Mouse (Mus musculus): Measurements from ENCODE around the gene Adam8. TPM values are rescaled to one million over a fixed set of nuclear protein-coding genes. Genes with fewer than 3 reads are reported as not detected.
A peak's percentile ranks its signal among the peaks of the same experiment; 100 is the strongest.

Gene Adam8
- total and polyA plus RNA-seq, 2 experiments: 0.09 to 0.46 TPM

DNA sequence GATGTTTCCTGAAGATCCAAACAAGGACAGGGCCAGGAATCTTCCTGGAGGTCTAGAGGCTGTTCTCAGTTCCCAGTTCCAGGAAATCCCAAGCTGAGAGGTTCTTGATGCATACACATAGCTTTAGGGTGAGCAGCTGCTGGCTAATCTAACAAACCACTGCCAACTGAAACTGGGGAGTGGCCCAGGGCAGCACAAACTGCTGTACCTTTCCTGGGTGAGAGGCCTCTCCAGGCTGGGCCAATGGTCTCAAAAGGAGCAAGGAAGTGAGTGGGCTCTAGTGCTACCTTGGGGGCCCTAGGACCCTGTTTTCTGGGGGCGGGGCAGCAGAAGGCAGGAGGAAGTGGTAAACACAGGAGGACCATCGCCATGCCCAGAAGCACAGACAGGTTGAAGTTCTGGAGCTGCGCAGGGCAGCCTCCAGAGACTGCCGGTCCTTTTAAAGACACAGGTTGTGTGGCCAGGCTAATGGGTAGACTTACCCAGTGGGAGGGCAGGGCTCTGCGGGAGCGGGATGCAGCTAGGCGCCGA lies 1.4 kb downstream of the Adam8 start:
- 68% methylated on average over 8 of the region's 8 CpGs for WGBS
- H3K4me3 ChIP-seq (ENCODE audit: insufficient read depth, low read depth, low read length): no peak overlapping the region
- no peak overlapping the region for H3K27ac ChIP-seq (replicated peaks; ENCODE audit: insufficient read depth, low read depth, low read length)
- no peak overlapping the region for H3K9ac ChIP-seq (ENCODE audit: low read depth, low read length)
- no peaks in the 10 kb centered on the region for H3K36me3 ChIP-seq (ENCODE audit: control insufficient read depth, insufficient read depth, low read length)
- no peaks in the 10 kb centered on the region for H3K27me3 ChIP-seq (ENCODE audit: control insufficient read depth, insufficient read depth, low read length)
- no peaks in the 10 kb centered on the region for H3K79me2 ChIP-seq (ENCODE audit: control insufficient read depth, insufficient read depth, low read length)
- TF ChIP-seq POLR2A (IDR thresholded peaks at IDR 0.05; ENCODE audit: extremely low read depth, insufficient read depth, low read length) (no peak), CTCF (IDR thresholded peaks at IDR 0.05; ENCODE audit: low read depth, low read length) (no peak)
- H3K4me1 ChIP-seq (ENCODE audit: control insufficient read depth, insufficient read depth, low read length): no peaks in the 10 kb centered on the region
- no peak for DNase-seq (ENCODE audit: extremely low read depth, low read depth, low spot score)

DNA sequence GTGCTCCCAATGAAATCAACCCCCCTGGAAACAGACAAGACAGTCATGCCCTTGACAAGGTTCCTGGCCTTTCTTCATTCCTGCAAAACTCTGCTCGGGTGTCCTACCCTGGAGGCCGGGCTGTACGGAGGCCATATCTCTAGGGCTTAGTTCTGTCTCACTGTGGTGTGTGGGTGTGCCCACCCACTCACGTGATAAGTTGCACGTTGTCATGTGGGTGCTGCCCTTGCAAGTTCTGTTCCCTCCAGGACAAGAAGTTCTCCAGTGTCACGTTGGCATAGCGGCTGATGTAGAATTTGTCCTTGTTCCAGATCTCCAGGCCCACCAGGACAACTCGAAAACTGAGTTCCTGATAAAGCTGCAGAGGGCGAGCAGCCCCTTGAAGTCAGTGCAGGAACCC lies 4.1 kb downstream of the Adam8 start:
- TF ChIP-seq POLR2A (IDR thresholded peaks at IDR 0.05; ENCODE audit: extremely low read depth, insufficient read depth, low read length) (no peak), CTCF (IDR thresholded peaks at IDR 0.05; ENCODE audit: low read depth, low read length) (no peak)
- no peaks in the 10 kb centered on the region for H3K36me3 ChIP-seq (ENCODE audit: control insufficient read depth, insufficient read depth, low read length)
- no peak overlapping the region for H3K9ac ChIP-seq (ENCODE audit: low read depth, low read length)
- WGBS: 77% methylated on average over 9 of the region's 9 CpGs
- H3K4me3 ChIP-seq (ENCODE audit: insufficient read depth, low read depth, low read length): no peak overlapping the region
- no peaks in the 10 kb centered on the region for H3K79me2 ChIP-seq (ENCODE audit: control insufficient read depth, insufficient read depth, low read length)
- no peak for DNase-seq (ENCODE audit: extremely low read depth, low read depth, low spot score)
- no peaks in the 10 kb centered on the region for H3K27me3 ChIP-seq (ENCODE audit: control insufficient read depth, insufficient read depth, low read length)
- H3K27ac ChIP-seq (replicated peaks; ENCODE audit: insufficient read depth, low read depth, low read length): no peak overlapping the region
- no peaks in the 10 kb centered on the region for H3K4me1 ChIP-seq (ENCODE audit: control insufficient read depth, insufficient read depth, low read length)

DNA sequence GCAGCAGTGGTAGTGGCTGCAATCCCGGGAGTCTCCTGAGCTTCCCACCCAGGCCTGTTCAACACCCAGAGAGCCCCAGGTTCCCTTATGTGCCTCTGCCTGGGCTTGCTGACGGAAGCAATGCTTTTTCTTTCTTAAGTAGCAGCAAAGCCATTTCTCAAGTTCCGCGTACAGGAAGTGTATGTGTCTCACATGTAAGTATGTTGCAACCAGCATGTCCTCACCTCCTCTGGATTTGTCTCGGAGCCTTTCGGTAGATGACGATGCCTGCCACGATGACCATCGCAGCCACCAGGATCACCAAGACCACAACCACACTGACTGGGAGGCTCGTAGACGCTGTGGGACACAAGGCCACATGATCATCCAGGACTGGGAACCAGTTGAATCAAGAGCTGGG lies 7.9 kb downstream of the Adam8 start:
- no peak overlapping the region for H3K27ac ChIP-seq (replicated peaks; ENCODE audit: insufficient read depth, low read depth, low read length)
- no peak for DNase-seq (ENCODE audit: extremely low read depth, low read depth, low spot score)

DNA sequence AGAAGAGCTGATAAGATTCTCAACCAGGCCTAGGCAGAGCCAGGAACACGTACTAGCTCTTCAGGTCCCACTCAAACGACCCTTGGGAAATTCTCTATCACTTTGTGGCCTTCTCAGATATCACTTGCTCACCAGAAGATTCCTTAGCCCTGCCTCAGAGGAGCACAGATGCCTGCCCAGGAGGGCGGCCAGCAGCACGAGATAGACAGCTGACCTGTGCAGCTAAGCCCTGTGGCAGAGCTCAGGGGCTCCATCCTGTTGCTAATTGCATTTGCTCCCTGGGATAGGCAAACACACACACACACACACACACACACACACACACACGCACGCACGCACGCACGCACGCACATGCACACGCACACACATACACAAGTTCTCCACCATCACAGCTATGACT lies 10.3 kb downstream of the Adam8 start:
- H3K9ac ChIP-seq (ENCODE audit: low read depth, low read length): no peak overlapping the region
- no peak for TF ChIP-seq CTCF (IDR thresholded peaks at IDR 0.05; ENCODE audit: low read depth, low read length)
- no peak for TF ChIP-seq POLR2A (IDR thresholded peaks at IDR 0.05; ENCODE audit: extremely low read depth, insufficient read depth, low read length)
- no peak overlapping the region for H3K4me3 ChIP-seq (ENCODE audit: insufficient read depth, low read depth, low read length)
- WGBS: 87% methylated on average over 11 of the region's 11 CpGs
- H3K79me2 ChIP-seq (ENCODE audit: control insufficient read depth, insufficient read depth, low read length): no peaks in the 10 kb centered on the region
- no peak for DNase-seq (ENCODE audit: extremely low read depth, low read depth, low spot score)
- H3K36me3 ChIP-seq (ENCODE audit: control insufficient read depth, insufficient read depth, low read length): no peaks in the 10 kb centered on the region
- H3K4me1 ChIP-seq (ENCODE audit: control insufficient read depth, insufficient read depth, low read length): peaks cover 4% of the 10 kb centered on the region
- H3K27ac ChIP-seq (replicated peaks; ENCODE audit: insufficient read depth, low read depth, low read length): no peak overlapping the region
- H3K27me3 ChIP-seq (ENCODE audit: control insufficient read depth, insufficient read depth, low read length): no peaks in the 10 kb centered on the region

More for the DNA sequence above, 7.9 kb downstream of the Adam8 start:
- no peaks in the 10 kb centered on the region for H3K36me3 ChIP-seq (ENCODE audit: control insufficient read depth, insufficient read depth, low read length)
- no peak overlapping the region for H3K4me3 ChIP-seq (ENCODE audit: insufficient read depth, low read depth, low read length)
- H3K27me3 ChIP-seq (ENCODE audit: control insufficient read depth, insufficient read depth, low read length): no peaks in the 10 kb centered on the region
- no peaks in the 10 kb centered on the region for H3K79me2 ChIP-seq (ENCODE audit: control insufficient read depth, insufficient read depth, low read length)
- no peak overlapping the region for H3K9ac ChIP-seq (ENCODE audit: low read depth, low read length)
- H3K4me1 ChIP-seq (ENCODE audit: control insufficient read depth, insufficient read depth, low read length): no peaks in the 10 kb centered on the region; the same call in 1 of the 2 replicates
- 94% methylated on average over 11 of the region's 11 CpGs for WGBS
- TF ChIP-seq CTCF (IDR thresholded peaks at IDR 0.05; ENCODE audit: low read depth, low read length) (no peak), POLR2A (IDR thresholded peaks at IDR 0.05; ENCODE audit: extremely low read depth, insufficient read depth, low read length) (no peak)

DNA sequence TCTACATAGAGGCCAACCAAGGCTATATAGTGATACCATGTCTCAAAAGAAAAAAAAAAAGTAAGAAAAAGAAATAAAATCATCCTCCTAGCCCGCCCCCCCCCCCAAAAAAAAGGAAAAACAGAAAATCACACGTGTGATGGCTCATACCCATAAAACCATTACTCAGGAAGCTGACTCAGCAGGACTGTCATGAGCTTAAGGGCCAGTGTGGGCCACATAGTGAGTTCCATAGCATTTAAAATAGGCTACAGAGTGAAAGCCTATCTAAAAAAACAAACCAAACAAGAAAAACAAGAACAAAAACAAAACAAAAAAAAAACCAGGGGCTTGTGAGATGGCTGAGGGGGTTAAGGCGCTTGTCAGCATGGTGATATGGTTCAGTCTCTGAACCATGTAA lies 11.6 kb downstream of the Adam8 start:
- Histone ChIP-seq H3K79me2 (ENCODE audit: control insufficient read depth, insufficient read depth, low read length) (no peaks in the 10 kb centered on the region), H3K9ac (ENCODE audit: low read depth, low read length) (no peak overlapping the region), H3K4me3 (ENCODE audit: insufficient read depth, low read depth, low read length) (no peak overlapping the region), H3K4me1 (ENCODE audit: control insufficient read depth, insufficient read depth, low read length) (peaks cover 4% of the 10 kb centered on the region), H3K27ac (replicated peaks; ENCODE audit: insufficient read depth, low read depth, low read length) (no peak overlapping the region), H3K36me3 (ENCODE audit: control insufficient read depth, insufficient read depth, low read length) (no peaks in the 10 kb centered on the region), H3K27me3 (ENCODE audit: control insufficient read depth, insufficient read depth, low read length) (no peaks in the 10 kb centered on the region)
- 77% methylated on average over 3 of the region's 3 CpGs for WGBS
- no peak for DNase-seq (ENCODE audit: extremely low read depth, low read depth, low spot score)
- TF ChIP-seq POLR2A (IDR thresholded peaks at IDR 0.05; ENCODE audit: extremely low read depth, insufficient read depth, low read length): no peak
- TF ChIP-seq CTCF (IDR thresholded peaks at IDR 0.05; ENCODE audit: low read depth, low read length): no peak

DNA sequence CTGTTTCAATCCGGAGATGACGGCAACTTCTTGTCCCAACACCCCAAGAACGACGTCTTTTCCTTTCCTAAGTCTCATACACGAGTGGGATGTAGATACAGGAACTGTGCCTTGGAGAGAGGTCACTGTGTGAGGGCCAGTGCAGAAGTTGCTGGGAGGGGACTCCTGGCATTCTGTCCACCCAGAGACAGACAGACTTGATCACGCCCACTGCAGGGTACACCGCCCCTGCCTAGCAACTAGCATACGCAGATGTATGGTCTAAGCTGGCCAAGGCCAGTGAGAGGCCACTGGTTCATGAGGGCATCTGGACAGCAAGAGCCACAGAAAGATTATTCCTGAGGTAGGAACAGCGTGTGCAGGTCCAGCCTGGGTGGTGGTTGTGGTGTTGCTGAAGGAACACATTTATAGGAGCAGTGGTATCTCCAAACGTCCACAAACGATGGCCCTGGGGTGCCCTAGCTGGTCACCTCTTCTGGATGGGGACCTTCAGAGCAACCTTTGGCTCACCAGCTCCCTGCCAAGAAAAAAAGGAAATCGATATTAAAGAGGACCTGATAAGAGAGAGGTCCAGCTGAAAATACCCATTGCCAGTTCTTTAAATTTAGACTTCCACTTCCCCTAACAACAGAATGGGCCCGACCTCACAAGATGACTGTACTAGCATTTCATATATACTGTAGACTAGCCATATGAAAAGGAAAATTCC lies 13.2 kb downstream of the Adam8 start:
- H3K27me3 ChIP-seq (ENCODE audit: control insufficient read depth, insufficient read depth, low read length): no peaks in the 10 kb centered on the region
- no peaks in the 10 kb centered on the region for H3K79me2 ChIP-seq (ENCODE audit: control insufficient read depth, insufficient read depth, low read length)
- no peak overlapping the region for H3K9ac ChIP-seq (ENCODE audit: low read depth, low read length)
- 15% methylated on average over 13 of the region's 13 CpGs for WGBS
- H3K27ac ChIP-seq (replicated peaks; ENCODE audit: insufficient read depth, low read depth, low read length): no peak overlapping the region
- TF ChIP-seq CTCF (IDR thresholded peaks at IDR 0.05; ENCODE audit: low read depth, low read length): no peak
- no peak for TF ChIP-seq POLR2A (IDR thresholded peaks at IDR 0.05; ENCODE audit: extremely low read depth, insufficient read depth, low read length)
- no peaks in the 10 kb centered on the region for H3K36me3 ChIP-seq (ENCODE audit: control insufficient read depth, insufficient read depth, low read length)
- H3K4me3 ChIP-seq (ENCODE audit: insufficient read depth, low read depth, low read length): no peak overlapping the region
- H3K4me1 ChIP-seq (ENCODE audit: control insufficient read depth, insufficient read depth, low read length): peaks cover 4% of the 10 kb centered on the region
- peak; percentile 79 for DNase-seq (ENCODE audit: extremely low read depth, low read depth, low spot score)
